Mouse (Mus musculus): ENCODE data around the gene Smarcd3. TPM values are rescaled to one million over a fixed set of nuclear protein-coding genes. Genes with fewer than 3 reads are reported as not detected.

The Smarcd3 gene
- total and polyA plus RNA-seq, 3 experiments = 2.7 to 16.5 TPM; not detected in 1

- H3K4me3 ChIP-seq (ENCODE audit: control insufficient read depth in 1 of 2, insufficient read depth in 1 of 2, low read depth in 2 of 2, low read length in 2 of 2) = no peak overlapping the region
- TF ChIP-seq TAL1 (IDR thresholded peaks at IDR 0.05; ENCODE audit: low read length) = no peak
- TF ChIP-seq MYB (IDR thresholded peaks at IDR 0.05; ENCODE audit: low read depth, low read length) = no peak
- TF ChIP-seq MXI1 (IDR thresholded peaks at IDR 0.05; ENCODE audit: low read depth, low read length) = 0 out of 2 replicates have a peak, but pooled peaks have one; percentile 27
- no peak for TF ChIP-seq UBTF (IDR thresholded peaks at IDR 0.05; ENCODE audit: borderline replicate concordance, insufficient read depth, low read depth, low read length)
- peak; percentile 16 to 64; a peak in 1 of 4 replicates for TF ChIP-seq EP300 (IDR thresholded peaks at IDR 0.05; ENCODE audit: low read depth in 1 of 2, low read length in 2 of 2)
- peak; percentile 74 for TF ChIP-seq GATA1 (IDR thresholded peaks at IDR 0.05; ENCODE audit: low read depth, low read length)
- TF ChIP-seq USF1 (IDR thresholded peaks at IDR 0.05; ENCODE audit: low read depth, low read length) = no peak
- peak; percentile 94 for TF ChIP-seq ZNF384 (IDR thresholded peaks at IDR 0.05; ENCODE audit: low read depth, low read length)
- TF ChIP-seq TBP (IDR thresholded peaks at IDR 0.05; ENCODE audit: low read depth, low read length) = 0 out of 2 replicates have a peak, but pooled peaks have one; percentile 30
- peak; percentile 51; the same call in 1 of the 2 replicates for TF ChIP-seq RCOR1 (IDR thresholded peaks at IDR 0.05; ENCODE audit: low read depth, low read length)
- TF ChIP-seq KAT2A (conservative IDR thresholded peaks at IDR 0.05; ENCODE audit: low read depth, low read length) = no peak
- no peak for TF ChIP-seq SIN3A (IDR thresholded peaks at IDR 0.05; ENCODE audit: low read length)
- TF ChIP-seq MYC (IDR thresholded peaks at IDR 0.05; ENCODE audit: low read depth, low read length) = no peak
- peak; percentile 68 for TF ChIP-seq ETS1 (IDR thresholded peaks at IDR 0.05; ENCODE audit: low read depth, low read length)
- peak; percentile 94 for TF ChIP-seq MAZ (IDR thresholded peaks at IDR 0.05; ENCODE audit: low read depth, low read length)
- no peak for TF ChIP-seq CHD2 (IDR thresholded peaks at IDR 0.05; ENCODE audit: low read length)
- no peak for TF ChIP-seq NRF1 (IDR thresholded peaks at IDR 0.05; ENCODE audit: insufficient read depth, low read depth, low read length, poor library complexity, severe bottlenecking)
- no peak for TF ChIP-seq MAX (IDR thresholded peaks at IDR 0.05; ENCODE audit: low read length)
Observed at GRCm38 (mm10) chr5:24659708-24660423, 35.7 kb upstream of the Smarcd3 start.

GRCm38 (mm10) chr5:24657113-24657512 lies 32.9 kb upstream of the Smarcd3 start:
- no peaks in the 10 kb centered on the region for H3K27me3 ChIP-seq (ENCODE audit: control insufficient read depth in 1 of 2, insufficient read depth in 2 of 2, low read length in 2 of 2)
- no peak overlapping the region for H3K4me3 ChIP-seq (ENCODE audit: control insufficient read depth in 1 of 2, insufficient read depth in 1 of 2, low read depth in 2 of 2, low read length in 2 of 2)
- TF ChIP-seq POLR2AphosphoS5 (IDR thresholded peaks at IDR 0.05; ENCODE audit: borderline replicate concordance, low read depth, low read length) = no peak
- TF ChIP-seq MYC (IDR thresholded peaks at IDR 0.05; ENCODE audit: low read depth, low read length) = no peak
- no peak for TF ChIP-seq ZNF384 (IDR thresholded peaks at IDR 0.05; ENCODE audit: low read depth, low read length)
- TF ChIP-seq SMC3 (IDR thresholded peaks at IDR 0.05; ENCODE audit: low read depth, low read length) = no peak
- TF ChIP-seq RCOR1 (IDR thresholded peaks at IDR 0.05; ENCODE audit: low read depth, low read length) = no peak
- TF ChIP-seq MAX (IDR thresholded peaks at IDR 0.05; ENCODE audit: low read length) = no peak
- H3K36me3 ChIP-seq (ENCODE audit: control insufficient read depth in 1 of 2, insufficient read depth in 2 of 2, low read length in 2 of 2) = peaks cover 0 to 29% of the 10 kb centered on the region in 2 experiments; a peak in 2 of 4 replicates
- no peaks in the 10 kb centered on the region for H3K79me2 ChIP-seq (ENCODE audit: control insufficient read depth, insufficient read depth, low read length, poor library complexity)
- no peak overlapping the region for H3K9ac ChIP-seq (ENCODE audit: control insufficient read depth, low read depth, low read length, poor library complexity, severe bottlenecking)
- H3K27ac ChIP-seq (ENCODE audit: control insufficient read depth, low read depth, low read length) = no peak overlapping the region
- H3K9me3 ChIP-seq (replicated peaks; ENCODE audit: insufficient read depth, low read length) = no peaks in the 10 kb centered on the region
- DNase-seq (ENCODE audit: low read depth, low spot score) = no peak
- H3K4me1 ChIP-seq (ENCODE audit: control insufficient read depth in 1 of 2, insufficient read depth in 2 of 2, low read length in 2 of 2) = peaks cover 9 to 39% of the 10 kb centered on the region in 2 experiments

More at GRCm38 (mm10) chr5:24659708-24660423, 35.7 kb upstream of the Smarcd3 start:
- peaks cover 9 to 31% of the 10 kb centered on the region in 2 experiments for H3K4me1 ChIP-seq (ENCODE audit: control insufficient read depth in 1 of 2, insufficient read depth in 2 of 2, low read length in 2 of 2)
- no peaks in the 10 kb centered on the region for H3K27me3 ChIP-seq (ENCODE audit: control insufficient read depth in 1 of 2, insufficient read depth in 2 of 2, low read length in 2 of 2)
- no peaks in the 10 kb centered on the region for H3K79me2 ChIP-seq (ENCODE audit: control insufficient read depth, insufficient read depth, low read length, poor library complexity)
- peak overlapping the region; percentile 30; the same call in 1 of the 2 replicates for H3K9ac ChIP-seq (ENCODE audit: control insufficient read depth, low read depth, low read length, poor library complexity, severe bottlenecking)
- DNase-seq (ENCODE audit: low read depth, low spot score) = peak; percentile 91
- peaks cover 0 to 24% of the 10 kb centered on the region in 2 experiments; a peak in 2 of 4 replicates for H3K36me3 ChIP-seq (ENCODE audit: control insufficient read depth in 1 of 2, insufficient read depth in 2 of 2, low read length in 2 of 2)
- H3K27ac ChIP-seq (ENCODE audit: control insufficient read depth, low read depth, low read length) = peak overlapping the region; percentile 20; the same call in 1 of the 2 replicates
- no peaks in the 10 kb centered on the region for H3K9me3 ChIP-seq (replicated peaks; ENCODE audit: insufficient read depth, low read length)

Data from MEL (cell line).